Mouse (Mus musculus) bone marrow, adult 2 months (tissue): ENCODE data around the gene Mxi1. TPM values are rescaled to one million over a fixed set of nuclear protein-coding genes. Genes with fewer than 3 reads are reported as not detected.

Experiments
- H3K27ac ChIP-seq: fragments of 200-500 bp; 2 replicates; pipeline ENCODE4 v1.5.1; 2012; ENCODE audit warnings: low read depth, mild to moderate bottlenecking, control low read depth, inconsistent platforms, low read length; ENCODE audit not compliant: control insufficient read depth, poor library complexity, insufficient read depth
- H3K4me1 ChIP-seq: fragments of 200-500 bp; 2 replicates; pipeline ENCODE4 v1.6.1; 2011; ENCODE audit warnings: low read length; ENCODE audit not compliant: control insufficient read depth, insufficient read depth
- H3K4me3 ChIP-seq: fragments of 200-500 bp; replicated peaks from 2 replicates; pipeline ENCODE3; 2011; ENCODE audit warnings: mild to moderate bottlenecking, low read depth, low read length, control low read depth; ENCODE audit not compliant: control insufficient read depth
- CTCF ChIP-seq: fragments of 200-500 bp; IDR thresholded peaks from 2 replicates; pipeline ENCODE4 v1.5.1; 2011; ENCODE audit warnings: low read length, control low read depth; ENCODE audit not compliant: control insufficient read depth, insufficient read depth
- POLR2A ChIP-seq: fragments of 200-500 bp; IDR thresholded peaks from 2 replicates; pipeline ENCODE4 v1.6.1; 2011; ENCODE audit warnings: low read depth, mild to moderate bottlenecking, control low read depth, low read length, borderline replicate concordance; ENCODE audit not compliant: control insufficient read depth
- WGBS: fragments of 180-500 bp; shearing (Covaris S2); methylation state at CpG from one replicate; pipeline ENCODE4 v1.1.7; 2018; 5-methylcytosine and 5-hydroxymethylcytosine counted together
- polyA plus RNA-seq: library from polyadenylated mRNA; stranded (reverse); fragments of >200 nt; gene quantifications from 2 replicates; pipeline ENCODE4 v1.2.4, GENCODE M21; 2011; ENCODE audit warnings: low replicate concordance; ENCODE audit not compliant: missing spikeins, insufficient read depth, insufficient read length

Mxi1 gene
- polyA plus RNA-seq, 1 experiment, result 32.4 TPM

DNA sequence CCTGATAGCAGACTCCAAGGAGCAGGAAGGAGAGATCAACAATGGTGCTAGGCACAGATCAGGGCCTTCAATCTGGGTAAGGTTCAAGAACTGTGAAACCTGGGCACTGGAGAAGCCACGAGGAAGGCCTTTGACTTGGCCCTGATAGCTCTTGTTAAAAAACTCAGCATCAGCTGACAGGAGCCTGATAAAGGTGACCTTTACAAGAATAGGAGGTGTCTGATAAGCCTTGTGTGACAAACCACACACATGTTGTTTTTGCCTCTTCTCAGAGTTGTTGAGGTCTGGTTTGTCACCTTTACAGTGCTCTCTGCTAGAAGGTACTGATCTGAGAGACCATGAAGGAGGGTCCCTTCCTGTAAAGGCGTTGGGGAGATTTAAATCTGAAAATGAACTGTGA lies 97.0 kb downstream of the Mxi1 start:
- no peak overlapping the region for H3K27ac ChIP-seq
- no peak overlapping the region for H3K4me3 ChIP-seq
- TF ChIP-seq POLR2A (no peak), CTCF (no peak)
- H3K4me1 ChIP-seq, result no peaks in the 10 kb centered on the region
- WGBS, result 63% methylated on average over 2 of the region's 2 CpGs

DNA sequence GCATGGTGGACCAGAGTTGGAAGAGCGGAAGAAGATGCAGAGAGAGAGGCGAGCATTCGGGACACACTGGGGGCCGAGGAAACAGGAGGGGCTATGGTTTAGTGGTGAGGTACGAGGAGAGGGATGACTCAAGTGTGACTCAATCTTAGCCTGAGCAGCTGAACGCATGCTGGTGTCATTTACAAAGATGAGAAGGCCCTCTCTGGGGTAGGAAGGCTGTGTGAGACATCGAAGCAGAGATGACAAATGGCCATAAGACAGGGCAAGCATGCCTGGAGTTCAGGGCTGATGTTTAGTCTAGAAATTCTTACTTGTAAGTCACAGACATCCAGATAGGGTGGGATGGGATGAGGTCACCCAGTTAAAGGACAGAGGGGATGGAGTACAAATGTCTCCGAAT lies 98.1 kb downstream of the Mxi1 start:
- Histone ChIP-seq H3K4me3 (no peak overlapping the region), H3K27ac (no peak overlapping the region), H3K4me1 (no peaks in the 10 kb centered on the region)
- 74% methylated on average over 8 of the region's 8 CpGs for WGBS
- TF ChIP-seq POLR2A (no peak), CTCF (no peak)

DNA sequence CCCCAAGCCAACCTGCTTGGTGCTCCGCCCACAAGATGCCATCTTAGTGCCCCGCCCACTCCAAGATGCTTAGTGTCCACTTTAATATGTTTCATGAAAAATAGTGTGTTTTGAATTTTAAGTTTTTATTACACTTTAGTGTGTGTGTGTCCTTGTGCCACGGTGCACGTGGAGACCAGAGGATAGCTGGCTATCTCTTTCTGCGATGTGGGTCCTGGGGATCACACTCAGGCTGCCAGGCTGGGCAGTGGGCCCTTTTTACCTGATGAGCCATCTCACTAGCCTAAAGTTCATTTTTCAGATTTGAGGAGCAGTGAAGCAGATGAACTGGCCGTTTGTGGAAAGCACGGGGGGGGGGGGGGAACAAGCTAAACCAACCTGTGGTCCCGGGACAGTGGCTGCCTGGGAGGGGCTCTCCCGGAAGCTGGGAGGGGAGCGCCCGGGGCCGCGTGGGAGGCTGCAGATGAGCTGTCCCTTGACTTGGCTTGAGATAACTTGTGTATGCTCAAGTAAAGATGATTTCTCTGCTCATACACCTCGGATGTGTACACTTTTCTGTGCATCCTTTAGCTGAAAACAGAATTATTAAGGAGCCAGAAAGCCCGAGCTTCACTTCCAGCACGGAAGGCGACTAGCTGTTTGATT lies 99.5 kb downstream of the Mxi1 start:
- 70% methylated on average over 17 of the region's 17 CpGs for WGBS
- TF ChIP-seq CTCF, result no peak
- no peak for TF ChIP-seq POLR2A
- H3K4me1 ChIP-seq, result no peaks in the 10 kb centered on the region
- H3K4me3 ChIP-seq, result no peak overlapping the region
- H3K27ac ChIP-seq, result no peak overlapping the region

DNA sequence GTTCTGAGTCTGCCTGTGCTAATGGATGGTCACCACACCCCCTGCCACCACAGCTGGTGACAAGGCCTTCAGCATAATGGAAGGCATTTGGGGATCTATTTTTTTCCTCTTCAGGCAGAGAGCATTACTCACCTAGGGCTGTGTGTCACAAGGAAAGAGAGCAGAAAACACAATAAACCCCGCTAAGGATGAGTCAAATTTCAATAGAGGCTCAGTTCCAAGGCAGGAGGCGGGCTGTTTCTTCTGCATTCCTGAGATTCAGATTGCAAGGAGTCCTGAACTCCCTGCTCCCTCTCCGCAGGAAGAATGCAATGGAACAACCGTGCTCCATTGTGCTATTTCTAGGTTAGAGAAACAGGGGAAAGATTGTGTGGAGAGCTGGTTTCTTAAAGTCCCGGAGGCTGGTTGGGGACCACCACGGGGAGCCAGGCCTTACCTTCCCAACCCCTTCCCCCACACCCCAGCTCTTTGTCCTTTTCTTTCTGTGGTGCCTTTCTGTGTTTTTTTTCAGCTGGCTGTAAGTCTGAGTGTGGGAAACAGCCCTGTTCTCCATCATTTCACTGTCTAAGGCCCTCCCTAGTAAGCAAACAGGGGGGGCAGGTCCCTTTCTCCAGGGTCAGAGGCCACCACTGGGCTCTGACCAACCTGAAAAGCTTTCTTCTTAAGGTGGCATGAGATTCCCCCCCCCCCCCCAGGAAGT lies 102.0 kb downstream of the Mxi1 start:
- Histone ChIP-seq H3K4me1 (no peaks in the 10 kb centered on the region), H3K4me3 (no peak overlapping the region), H3K27ac (no peak overlapping the region)
- no peak for TF ChIP-seq POLR2A
- no peak for TF ChIP-seq CTCF
- WGBS, result 82% methylated on average over 6 of the region's 6 CpGs

DNA sequence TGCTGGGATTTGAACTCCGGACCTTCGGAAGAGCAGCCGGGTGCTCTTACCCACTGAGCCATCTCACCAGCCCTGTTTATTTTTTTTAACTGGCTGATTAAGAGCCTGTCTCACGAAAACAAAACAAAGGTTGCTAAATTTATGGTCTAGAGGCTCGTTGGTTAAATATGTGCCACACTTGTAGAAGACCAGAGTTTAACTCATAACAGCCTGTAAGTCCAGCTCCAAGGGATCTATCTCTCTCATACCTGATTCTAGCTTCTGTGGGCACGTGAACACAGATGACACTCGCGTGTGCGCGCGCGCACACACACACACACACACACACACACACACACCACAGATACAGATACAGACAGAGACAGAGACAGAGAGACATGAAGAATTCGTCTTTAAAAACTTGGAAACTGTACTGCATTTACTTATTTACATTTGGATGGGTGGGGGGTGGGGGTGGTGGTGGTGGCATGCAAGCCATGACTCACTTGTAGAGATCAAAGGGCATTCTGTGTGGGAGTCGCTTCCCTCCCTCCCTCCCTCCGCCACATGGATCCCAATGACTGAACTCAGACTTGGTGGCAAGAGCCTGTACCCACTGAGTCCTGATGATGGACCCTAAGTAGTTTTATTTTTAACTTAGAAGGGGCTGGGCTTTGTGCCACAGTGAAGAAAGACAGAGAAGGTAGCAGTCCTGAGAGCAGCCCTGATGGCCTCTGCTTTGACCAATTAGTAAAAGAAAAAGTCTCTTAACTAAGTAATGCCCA lies 103.5 kb downstream of the Mxi1 start:
- no peak overlapping the region for H3K4me3 ChIP-seq
- H3K4me1 ChIP-seq, result no peaks in the 10 kb centered on the region
- WGBS, result 83% methylated on average over 15 of the region's 15 CpGs
- H3K27ac ChIP-seq, result no peak overlapping the region
- TF ChIP-seq POLR2A, result no peak
- TF ChIP-seq CTCF, result no peak

DNA sequence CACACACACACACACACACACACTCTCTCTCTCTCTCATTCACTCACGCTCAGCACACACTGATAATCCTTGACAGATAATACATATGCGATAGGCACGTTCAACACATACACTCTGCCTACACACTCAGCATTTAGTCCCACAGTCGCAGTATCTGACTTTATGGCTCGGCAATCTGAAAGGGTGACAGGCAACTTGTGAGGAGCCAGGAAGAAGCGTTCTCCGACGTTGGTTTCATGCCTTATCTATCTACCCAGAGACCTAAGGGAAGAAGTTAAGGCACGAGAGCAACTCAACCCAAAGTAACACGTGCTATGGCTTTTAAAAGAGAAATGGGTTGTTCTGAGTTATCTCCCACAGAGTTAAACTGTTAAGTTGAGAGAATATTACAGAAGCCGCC lies 104.3 kb downstream of the Mxi1 start:
- H3K4me3 ChIP-seq, result no peak overlapping the region

DNA sequence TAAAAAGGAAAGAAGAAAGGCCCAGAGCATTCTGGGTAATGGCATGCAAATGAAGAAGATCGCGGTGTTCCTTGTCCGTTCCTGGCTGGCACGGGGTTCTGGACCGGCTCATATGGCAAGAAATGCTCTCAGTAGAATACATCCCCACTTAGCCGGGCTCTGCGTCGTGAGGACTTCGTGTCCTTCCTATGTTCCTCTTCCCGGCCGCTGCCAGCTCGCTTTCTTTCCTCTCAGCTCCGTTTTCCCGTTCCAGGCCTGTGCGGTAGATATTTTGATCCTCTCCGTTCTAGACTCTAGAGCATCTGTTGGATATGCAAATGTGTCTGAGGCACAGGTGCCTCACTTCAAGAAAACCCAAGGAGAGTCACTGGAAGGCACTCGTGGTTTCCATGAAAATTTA lies 104.9 kb downstream of the Mxi1 start:
- WGBS, result 87% methylated on average over 17 of the region's 17 CpGs
- Histone ChIP-seq H3K4me3 (no peak overlapping the region), H3K4me1 (no peaks in the 10 kb centered on the region; the same call in 1 of the 2 replicates), H3K27ac (no peak overlapping the region)
- TF ChIP-seq POLR2A, result no peak
- TF ChIP-seq CTCF, result no peak

More for the DNA sequence above, 104.3 kb downstream of the Mxi1 start:
- TF ChIP-seq POLR2A, result no peak
- Histone ChIP-seq H3K4me1 (no peaks in the 10 kb centered on the region), H3K27ac (no peak overlapping the region)
- WGBS, result 66% methylated on average over 11 of the region's 11 CpGs

DNA sequence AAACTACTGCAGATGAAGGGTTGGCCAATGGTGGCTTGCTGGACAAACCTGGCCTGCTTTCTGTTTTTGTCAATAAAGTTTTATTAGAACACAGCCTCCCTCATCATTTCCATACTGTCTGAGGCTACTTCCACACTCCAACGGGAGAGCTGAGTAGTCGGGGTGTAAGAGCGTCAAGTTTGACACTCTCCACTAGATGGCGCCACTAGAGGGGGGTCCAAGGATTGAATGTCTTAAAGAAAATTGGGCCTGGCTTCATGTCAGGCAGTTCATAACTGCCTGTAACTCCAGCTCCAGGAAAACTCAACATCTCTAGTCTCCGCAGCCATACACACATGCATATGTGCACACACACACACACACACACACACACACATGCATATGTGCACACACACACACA lies 109.5 kb downstream of the Mxi1 start:
- Histone ChIP-seq H3K27ac (no peak overlapping the region), H3K4me3 (no peak overlapping the region), H3K4me1 (peaks cover 3% of the 10 kb centered on the region; the same call in 1 of the 2 replicates)
- TF ChIP-seq CTCF (peak; percentile 64), POLR2A (no peak)
- WGBS, result 13% methylated on average over 5 of the region's 5 CpGs
